17 mouse cellular contexts compared by ENCODE assay signal in the genomic region with DNA sequence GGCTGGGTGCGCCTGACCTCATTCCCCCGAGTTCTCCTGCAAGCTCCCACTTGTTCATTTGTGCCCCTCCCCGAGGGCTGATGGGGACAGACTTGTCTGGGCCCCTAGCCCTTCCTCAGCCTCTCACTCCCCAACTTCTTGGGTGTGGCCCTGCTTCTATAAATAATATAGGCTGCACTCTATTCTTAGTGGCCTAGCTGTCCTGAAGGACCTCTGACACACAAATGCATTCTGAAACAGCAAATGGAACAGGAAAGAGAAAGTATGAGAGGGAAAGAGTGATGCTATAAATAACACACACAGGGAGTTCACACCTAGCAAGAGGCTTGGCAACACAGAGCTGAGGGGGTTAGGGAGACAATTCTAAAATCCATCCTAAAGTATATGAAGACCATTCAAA.
DNase-seq lines count a peak whose midpoint lies in the region; ATAC-seq lines count a peak whose summit lies in the region.
"Had no signal": no experiment of that assay in that cellular context is flagged by ENCODE, and none has a peak within 500 bp of the region (broad histone marks: within the 10 kb centered on the region; RNA-seq: fewer than 3 reads in every experiment).

No protein-coding gene starts in this region.

- no peak overlapping the region for H3K9ac ChIP-seq in forebrain, embryonic 12.5 days
- H3K9ac ChIP-seq in forebrain, embryonic 11.5 days (ENCODE audit: low read length), result no peak overlapping the region
- H3K9ac ChIP-seq in heart, embryonic 14.5 days (ENCODE audit: low read length), result no peak overlapping the region
- H3K9ac ChIP-seq in embryonic facial prominence, embryonic 15.5 days, result no peak overlapping the region
- H3K9ac ChIP-seq: limb, embryonic 12.5 days; liver, embryonic 12.5 days had no signal

- peaks cover 18% of the 10 kb centered on the region for H3K4me1 ChIP-seq in forebrain, embryonic 12.5 days
- H3K4me1 ChIP-seq in forebrain, embryonic 11.5 days (replicated peaks; ENCODE audit: control insufficient read depth, insufficient read depth, low read length), result peaks cover 3% of the 10 kb centered on the region; the same call in 1 of the 2 replicates
- peaks cover 9 to 13% of the 10 kb centered on the region in 2 experiments for H3K4me1 ChIP-seq in heart, embryonic 14.5 days (ENCODE audit: control insufficient read depth in 2 of 2, insufficient read depth in 2 of 2, low read length in 2 of 2)
- no peaks in the 10 kb centered on the region for H3K4me1 ChIP-seq in megakaryocyte, embryonic 14.5 days
- H3K4me1 ChIP-seq in embryonic facial prominence, embryonic 15.5 days, result peaks cover 7% of the 10 kb centered on the region
- H3K4me1 ChIP-seq: liver, embryonic 12.5 days had no signal

- intact Hi-C loops in heart, postnatal 14 days (cut with DNase I), result loop anchor here (5.0 to 10.0 kb wide), 2 partner anchors 322 to 796 kb away; no protein-coding TSS in a partner anchor

- H3K9me3 ChIP-seq in forebrain, embryonic 12.5 days, result no peaks in the 10 kb centered on the region
- no peaks in the 10 kb centered on the region for H3K9me3 ChIP-seq in forebrain, embryonic 11.5 days (ENCODE audit: control insufficient read depth, low read length)
- no peaks in the 10 kb centered on the region for H3K9me3 ChIP-seq in heart, embryonic 14.5 days (ENCODE audit: control insufficient read depth, low read length)
- H3K9me3 ChIP-seq in megakaryocyte, embryonic 14.5 days, result 0 out of 2 replicates have a peak, but pooled peaks cover 3% of the 10 kb centered on the region
- H3K9me3 ChIP-seq in embryonic facial prominence, embryonic 15.5 days (replicated peaks), result no peaks in the 10 kb centered on the region
- H3K9me3 ChIP-seq: limb, embryonic 12.5 days; liver, embryonic 12.5 days had no signal

- H3K36me3 ChIP-seq in forebrain, embryonic 12.5 days (replicated peaks), result no peaks in the 10 kb centered on the region
- H3K36me3 ChIP-seq in forebrain, embryonic 11.5 days (ENCODE audit: control insufficient read depth, insufficient read depth, low read length), result no peaks in the 10 kb centered on the region
- H3K36me3 ChIP-seq in heart, embryonic 14.5 days (ENCODE audit: control insufficient read depth, insufficient read depth, low read length), result no peaks in the 10 kb centered on the region
- H3K36me3 ChIP-seq in megakaryocyte, embryonic 14.5 days (replicated peaks; ENCODE audit: low read length), result no peaks in the 10 kb centered on the region
- no peaks in the 10 kb centered on the region for H3K36me3 ChIP-seq in embryonic facial prominence, embryonic 15.5 days
- H3K36me3 ChIP-seq: G1E; limb, embryonic 12.5 days; liver, embryonic 12.5 days had no signal

- no peak overlapping the region for H3K4me2 ChIP-seq in forebrain, embryonic 12.5 days
- no peak overlapping the region for H3K4me2 ChIP-seq in forebrain, embryonic 11.5 days (ENCODE audit: low read depth, low read length, severe bottlenecking)
- peak overlapping the region; percentile 8; the same call in 1 of the 2 replicates for H3K4me2 ChIP-seq in heart, embryonic 14.5 days (ENCODE audit: low read length)
- no peak overlapping the region for H3K4me2 ChIP-seq in embryonic facial prominence, embryonic 15.5 days (replicated peaks)
- H3K4me2 ChIP-seq: liver, embryonic 12.5 days had no signal

- no peak overlapping the region for H3K4me3 ChIP-seq in forebrain, embryonic 12.5 days (replicated peaks)
- no peak overlapping the region for H3K4me3 ChIP-seq in forebrain, embryonic 11.5 days (ENCODE audit: low read depth, low read length)
- no peak overlapping the region for H3K4me3 ChIP-seq in heart, embryonic 14.5 days (ENCODE audit: control insufficient read depth in 1 of 2, insufficient read depth in 1 of 2, low read depth in 1 of 2, low read length in 2 of 2)
- H3K4me3 ChIP-seq in megakaryocyte, embryonic 14.5 days (replicated peaks), result peak overlapping the region; percentile 2
- H3K4me3 ChIP-seq in embryonic facial prominence, embryonic 15.5 days (replicated peaks), result no peak overlapping the region
- H3K4me3 ChIP-seq: limb, embryonic 12.5 days; liver, embryonic 12.5 days; myocyte had no signal

- 82% methylated on average over 3 of the region's 3 CpGs for WGBS in forebrain, embryonic 12.5 days
- whole genome bisulfite sequencing in forebrain, embryonic 11.5 days, result 74% methylated on average over 3 of the region's 3 CpGs
- WGBS in heart, embryonic 14.5 days, result 36% methylated on average over 3 of the region's 3 CpGs
- WGBS in embryonic facial prominence, embryonic 15.5 days, result 57% methylated on average over 3 of the region's 3 CpGs

- peak overlapping the region; percentile 77; the same call in 1 of the 2 replicates for H3K27ac ChIP-seq in forebrain, embryonic 12.5 days
- no peak overlapping the region for H3K27ac ChIP-seq in forebrain, embryonic 11.5 days (ENCODE audit: low read depth, low read length)
- peak overlapping the region; percentile 66 to 68 for H3K27ac ChIP-seq in heart, embryonic 14.5 days (replicated peaks in 1 of 2; ENCODE audit: control insufficient read depth in 1 of 2, insufficient read depth in 1 of 2, low read depth in 2 of 2, low read length in 2 of 2)
- 0 out of 2 replicates have a peak overlapping the region, but pooled peaks have one; percentile 69 for H3K27ac ChIP-seq in embryonic facial prominence, embryonic 15.5 days (replicated peaks)
- H3K27ac ChIP-seq: limb, embryonic 12.5 days; liver, embryonic 12.5 days had no signal

- no peak for DNase-seq in forebrain, embryonic 11.5 days (ENCODE audit: low spot score)
- no peak for DNase-seq in heart, postnatal 14 days
- no peak for DNase-seq in adipocyte (ENCODE audit: low spot score)
- DNase-seq: adrenal gland, postnatal 14 days; cerebellum, adult 11 months; kidney, adult 11 months; lung, adult 2 months had no signal

- no peak for ATAC-seq in forebrain, embryonic 12.5 days (ENCODE audit: low FRiP score)
- ATAC-seq in forebrain, embryonic 11.5 days (replicated peaks; ENCODE audit: low FRiP score), result no peak
- ATAC-seq in heart, embryonic 14.5 days (ENCODE audit: insufficient number of reproducible peaks, insufficient read depth, low FRiP score, low read depth), result no peak; the same call in 1 of the 2 replicates
- no peak for ATAC-seq in megakaryocyte, adult 5-6 weeks (ENCODE audit: poor library complexity, severe bottlenecking)
- no peak for ATAC-seq in embryonic facial prominence, embryonic 15.5 days (ENCODE audit: insufficient number of reproducible peaks, low FRiP score, low TSS enrichment, low read depth)
- ATAC-seq: activated CD4-positive, CD25-positive, alpha-beta regulatory T cell, adult 4 months; liver, embryonic 12.5 days had no signal

- 0 out of 2 replicates have a peak, but pooled peaks cover 3% of the 10 kb centered on the region for H3K27me3 ChIP-seq in forebrain, embryonic 12.5 days
- H3K27me3 ChIP-seq in forebrain, embryonic 11.5 days (ENCODE audit: control insufficient read depth, insufficient read depth, low read length), result no peaks in the 10 kb centered on the region
- H3K27me3 ChIP-seq in heart, embryonic 14.5 days (ENCODE audit: control insufficient read depth, insufficient read depth, low read length), result no peaks in the 10 kb centered on the region
- no peaks in the 10 kb centered on the region for H3K27me3 ChIP-seq in megakaryocyte, embryonic 14.5 days (replicated peaks)
- no peaks in the 10 kb centered on the region for H3K27me3 ChIP-seq in embryonic facial prominence, embryonic 15.5 days
- H3K27me3 ChIP-seq: liver, embryonic 12.5 days had no signal
